8 mouse cellular contexts compared by ENCODE assay signal in the genomic region with DNA sequence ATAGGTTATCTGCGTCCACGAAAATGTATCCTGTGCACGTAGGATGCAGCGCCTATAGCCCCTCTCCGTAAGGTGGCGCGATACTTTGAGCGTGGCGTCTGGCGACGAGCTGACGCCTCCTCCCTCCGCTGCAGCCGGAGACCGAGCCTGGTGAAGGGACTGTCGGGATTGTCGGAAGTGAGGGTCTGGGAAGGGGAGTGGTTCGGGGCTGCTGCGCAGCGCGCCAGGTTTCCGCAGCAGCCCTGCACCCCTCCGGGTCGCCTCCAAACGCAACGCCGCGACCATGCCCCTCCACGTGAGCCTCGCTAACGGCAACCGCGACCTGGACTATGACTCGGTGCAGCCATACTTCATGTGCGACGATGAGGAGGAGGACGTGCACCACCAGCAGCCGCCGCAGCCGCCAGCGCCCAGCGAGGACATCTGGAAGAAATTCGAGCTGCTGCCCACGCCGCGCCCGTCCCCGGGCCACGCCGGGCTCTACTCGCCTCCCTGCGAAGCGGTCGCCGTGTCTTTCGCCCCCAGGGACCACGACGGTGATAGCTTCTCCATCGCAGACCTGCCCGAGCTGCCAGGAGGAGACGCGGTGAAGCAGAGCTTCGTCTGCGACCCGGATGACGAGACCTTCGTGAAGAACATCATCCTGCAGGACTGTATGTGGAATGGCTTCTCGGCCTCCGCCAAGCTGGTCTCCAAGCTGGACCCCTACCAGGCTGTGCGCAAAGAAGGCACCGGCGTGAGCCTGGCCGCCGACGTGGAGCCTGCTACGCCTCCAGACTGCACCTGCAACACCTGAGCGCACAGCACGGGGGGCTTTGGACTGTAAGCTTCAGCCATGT. TPM values are rescaled to one million over a fixed set of nuclear protein-coding genes. Genes with fewer than 3 reads are reported as not detected.
A peak's percentile ranks its signal among the peaks of the same experiment; 100 is the strongest.
DNase-seq lines count a peak whose midpoint lies in the region; ATAC-seq lines count a peak whose summit lies in the region.

A gene (plus strand): TSS at position 97 of the 839 bp plus-strand sequence.

- peak; percentile 76 for DNase-seq in T-cell, adult 2 months (ENCODE audit: low spot score)
- peak; percentile 89 for DNase-seq in cerebellum, postnatal 14 days
- peak; percentile 87 to 91 for DNase-seq in frontal cortex, postnatal 36 days (ENCODE audit: low spot score in 2 of 2)
- peak; percentile 76 to 86 for DNase-seq in layer of hippocampus, postnatal 10 days (ENCODE audit: low spot score in 2 of 2)
- DNase-seq in ovary, postnatal 14 days (ENCODE audit: low spot score): peak; percentile 63
- peak; percentile 79 for DNase-seq in thymus, postnatal 10 days (ENCODE audit: low spot score in 2 of 2)

- no peaks in the 10 kb centered on the region for H3K27me3 ChIP-seq in hindbrain, embryonic 13.5 days
- H3K27me3 ChIP-seq in lung, embryonic 16.5 days (ENCODE audit: control insufficient read depth, insufficient read depth, low read depth, low read length): no peaks in the 10 kb centered on the region

- under 1% methylated on average over 72 of the region's 78 CpGs for WGBS in hindbrain, embryonic 13.5 days
- under 1% methylated on average over 78 of the region's 78 CpGs for WGBS in lung, embryonic 16.5 days

- peak within 1 kb of the TSS; percentile 92 for H3K27ac ChIP-seq in hindbrain, embryonic 13.5 days
- peak within 1 kb of the TSS; percentile 47 for H3K27ac ChIP-seq in lung, embryonic 16.5 days (ENCODE audit: low read length)

- H3K36me3 ChIP-seq in hindbrain, embryonic 13.5 days: no peaks in the 10 kb centered on the region
- no peaks in the 10 kb centered on the region for H3K36me3 ChIP-seq in lung, embryonic 16.5 days (ENCODE audit: control insufficient read depth, insufficient read depth, low read length)

- peak within 1 kb of the TSS; percentile 84 for H3K4me2 ChIP-seq in hindbrain, embryonic 13.5 days
- H3K4me2 ChIP-seq in lung, embryonic 16.5 days (ENCODE audit: low read depth, low read length): peak within 1 kb of the TSS; percentile 97

- peaks cover 21% of the 10 kb centered on the region for H3K4me1 ChIP-seq in hindbrain, embryonic 13.5 days (replicated peaks)
- H3K4me1 ChIP-seq in lung, embryonic 16.5 days (replicated peaks; ENCODE audit: control insufficient read depth, insufficient read depth, low read length): peaks cover 10% of the 10 kb centered on the region

- H3K4me3 ChIP-seq in hindbrain, embryonic 13.5 days: peak within 1 kb of the TSS; percentile 77
- H3K4me3 ChIP-seq in lung, embryonic 16.5 days (ENCODE audit: low read length): peak within 1 kb of the TSS; percentile 79

- H3K9me3 ChIP-seq in hindbrain, embryonic 13.5 days: no peaks in the 10 kb centered on the region
- no peaks in the 10 kb centered on the region for H3K9me3 ChIP-seq in lung, embryonic 16.5 days (ENCODE audit: control insufficient read depth, low read length)

- peak; percentile 95 for ATAC-seq in hindbrain, embryonic 13.5 days (ENCODE audit: low FRiP score)
- peak; percentile 94 for ATAC-seq in lung, embryonic 16.5 days (ENCODE audit: low read depth)

- H3K9ac ChIP-seq in hindbrain, embryonic 13.5 days: peak within 1 kb of the TSS; percentile 90
- peak within 1 kb of the TSS; percentile 79 for H3K9ac ChIP-seq in lung, embryonic 16.5 days (ENCODE audit: low read length)

RNA-seq across cellular contexts. Expression of the gene that starts here (rescaled TPM):
- polyA plus RNA-seq in hindbrain, embryonic 13.5 days (2015; fragmentation: Nextera tagmentation; extraction: Ambion mirVana): 126 and 129 TPM in 2 replicates
- total RNA-seq in layer of hippocampus, postnatal 10 days (2021): 10 to 100 TPM; 91.7 to 98.0 TPM
- polyA plus RNA-seq in lung, embryonic 16.5 days (2015; fragmentation: Nextera tagmentation; extraction: Ambion mirVana): 60.2 and 63.4 TPM in 2 replicates

Comparison
In these comparisons a context has a peak if more than half of its experiments do, and no peak if none do; other contexts are left out.
1. Peak in every context shown above with its lines: DNase-seq, ATAC-seq, H3K4me3 ChIP-seq and H3K27ac ChIP-seq.